Mouse (Mus musculus) limb, embryonic 14.5 days (tissue): Measurements from ENCODE around the gene Chst15. TPM values are rescaled to one million over a fixed set of nuclear protein-coding genes. Genes with fewer than 3 reads are reported as not detected.
A peak's percentile ranks its signal among the peaks of the same experiment; 100 is the strongest.

Experiments used
- ATAC-seq: fragments of 200-750 bp; cut with Nextera tagmentation; 2 replicates; pipeline ENCODE4 v1.8.0; 2017; ENCODE audit warnings: low read depth, moderate number of reproducible peaks, moderate TSS enrichment; ENCODE audit not compliant: low FRiP score
- DNase-seq: peaks from one replicate; pipeline ENCODE4 v3.0.0-alpha.2; 2015; ENCODE audit warnings: low spot score
- H3K27ac ChIP-seq: fragments of 300-500 bp; sonication (generic); replicated peaks from 2 replicates; pipeline ENCODE4 v1.5.1; 2014; ENCODE audit warnings: low read depth, mild to moderate bottlenecking, low read length, moderate library complexity, mixed read lengths
- H3K27me3 ChIP-seq: fragments of 300-500 bp; sonication (generic); 2 replicates; pipeline ENCODE4 v1.6.1; 2014; ENCODE audit warnings: low read length, mixed read lengths; ENCODE audit not compliant: control insufficient read depth, insufficient read depth
- H3K36me3 ChIP-seq: fragments of 300-500 bp; sonication (generic); 2 replicates; pipeline ENCODE4 v1.6.1; 2014; ENCODE audit warnings: mild to moderate bottlenecking, low read length, moderate library complexity, mixed read lengths; ENCODE audit not compliant: control insufficient read depth, insufficient read depth
- H3K4me1 ChIP-seq: fragments of 300-500 bp; sonication (generic); 2 replicates; pipeline ENCODE4 v1.6.1; 2014; ENCODE audit warnings: antibody characterized with exemption, low read length, mixed read lengths; ENCODE audit not compliant: control insufficient read depth, insufficient read depth
- H3K4me2 ChIP-seq: fragments of 300-500 bp; sonication (generic); replicated peaks from 2 replicates; pipeline ENCODE4 v1.6.1; 2014; ENCODE audit warnings: low read depth, mild to moderate bottlenecking, low read length, moderate library complexity; ENCODE audit not compliant: severe bottlenecking
- H3K4me3 ChIP-seq: fragments of 300-500 bp; sonication (generic); replicated peaks from 2 replicates; pipeline ENCODE4 v1.5.1; 2014; ENCODE audit warnings: low read length
- H3K9ac ChIP-seq: fragments of 300-500 bp; sonication (generic); 2 replicates; pipeline ENCODE4 v1.6.1; 2014; ENCODE audit warnings: mild to moderate bottlenecking, low read depth, low read length, moderate library complexity; ENCODE audit not compliant: severe bottlenecking
- H3K9me3 ChIP-seq: fragments of 300-500 bp; sonication (generic); 2 replicates; pipeline ENCODE4 v1.6.1; 2016; ENCODE audit warnings: low read length; ENCODE audit not compliant: control insufficient read depth
- POLR2A ChIP-seq: fragments of 200-500 bp; IDR thresholded peaks from 2 replicates; pipeline ENCODE4 v1.8.0; 2012; ENCODE audit warnings: inconsistent platforms, mild to moderate bottlenecking, moderate library complexity, borderline replicate concordance; ENCODE audit not compliant: insufficient read depth, insufficient read length; ENCODE audit errors: extremely low read depth
- WGBS: fragments of 180-500 bp; shearing (Covaris S2); extraction: QIAGEN DNeasy Blood & Tissue Kit; methylation state at CpG from one replicate; pipeline ENCODE4 v1.1.7; 2014; 5-methylcytosine and 5-hydroxymethylcytosine counted together
- polyA plus RNA-seq, 2 experiments: library from polyadenylated mRNA; depleted of rRNA in 1 of 2; stranded (reverse) in 1 of 2; unstranded in 1 of 2; fragments of >200 nt; fragmentation: Nextera tagmentation in 1 of 2; extraction: Ambion mirVana in 1 of 2; gene quantifications; 2 replicates each; pipeline versions ENCODE4 v1.2.1 to v1.2.3; 2012 to 2014

Chst15 gene
- polyA plus RNA-seq, 2 experiments, result 16.1 to 16.4 TPM

- no peak for TF ChIP-seq POLR2A
- no peaks in the 10 kb centered on the region for H3K27me3 ChIP-seq
- 67% methylated on average over 6 of the region's 6 CpGs for WGBS
- H3K27ac ChIP-seq, result no peak overlapping the region
- H3K9me3 ChIP-seq, result no peaks in the 10 kb centered on the region
- H3K4me3 ChIP-seq, result no peak overlapping the region
- H3K9ac ChIP-seq, result no peak overlapping the region
- peaks cover 32% of the 10 kb centered on the region for H3K36me3 ChIP-seq
- no peak for DNase-seq
- no peak for ATAC-seq
- H3K4me2 ChIP-seq, result no peak overlapping the region
- H3K4me1 ChIP-seq, result no peaks in the 10 kb centered on the region
Measured at GRCm38 (mm10) chr7:132263186-132263585, 53.8 kb downstream of the Chst15 start.

GRCm38 (mm10) chr7:132262696-132263095 lies 54.3 kb downstream of the Chst15 start:
- Histone ChIP-seq H3K27me3 (no peaks in the 10 kb centered on the region), H3K27ac (no peak overlapping the region), H3K36me3 (peaks cover 30% of the 10 kb centered on the region), H3K4me3 (no peak overlapping the region), H3K9ac (no peak overlapping the region), H3K9me3 (no peaks in the 10 kb centered on the region), H3K4me2 (no peak overlapping the region), H3K4me1 (no peaks in the 10 kb centered on the region)
- no peak for TF ChIP-seq POLR2A
- 75% methylated on average over 6 of the region's 6 CpGs for WGBS
- ATAC-seq (peak; percentile 64; the same call in 1 of the 2 replicates), DNase-seq (no peak)

GRCm38 (mm10) chr7:132261885-132262284 lies 55.1 kb downstream of the Chst15 start:
- H3K27ac ChIP-seq, result no peak overlapping the region
- H3K4me2 ChIP-seq, result no peak overlapping the region
- peaks cover 29% of the 10 kb centered on the region for H3K36me3 ChIP-seq
- no peaks in the 10 kb centered on the region for H3K4me1 ChIP-seq
- no peaks in the 10 kb centered on the region for H3K9me3 ChIP-seq
- H3K27me3 ChIP-seq, result no peaks in the 10 kb centered on the region
- no peak for ATAC-seq
- H3K9ac ChIP-seq, result no peak overlapping the region
- no peak for DNase-seq
- no peak for TF ChIP-seq POLR2A
- H3K4me3 ChIP-seq, result no peak overlapping the region
- 83% methylated on average over 3 of the region's 3 CpGs for WGBS

- no peaks in the 10 kb centered on the region for H3K4me1 ChIP-seq
- no peak for TF ChIP-seq POLR2A
- H3K27me3 ChIP-seq, result no peaks in the 10 kb centered on the region
- no peak overlapping the region for H3K27ac ChIP-seq
- H3K4me3 ChIP-seq, result no peak overlapping the region
- H3K9ac ChIP-seq, result no peak overlapping the region
- no peaks in the 10 kb centered on the region for H3K9me3 ChIP-seq
- no peak overlapping the region for H3K4me2 ChIP-seq
- 82% methylated on average over 5 of the region's 5 CpGs for WGBS
- DNase-seq (no peak), ATAC-seq (peak; percentile 66)
- peaks cover 21% of the 10 kb centered on the region for H3K36me3 ChIP-seq
Measured at GRCm38 (mm10) chr7:132260632-132261031, 56.4 kb downstream of the Chst15 start.

GRCm38 (mm10) chr7:132258817-132259216 lies 58.2 kb downstream of the Chst15 start:
- no peaks in the 10 kb centered on the region for H3K4me1 ChIP-seq
- TF ChIP-seq POLR2A, result no peak
- no peak for DNase-seq

GRCm38 (mm10) chr7:132258216-132258615 lies 58.8 kb downstream of the Chst15 start:
- no peak for TF ChIP-seq POLR2A
- Histone ChIP-seq H3K9me3 (no peaks in the 10 kb centered on the region), H3K27ac (no peak overlapping the region), H3K4me1 (no peaks in the 10 kb centered on the region), H3K9ac (no peak overlapping the region), H3K27me3 (no peaks in the 10 kb centered on the region), H3K36me3 (peaks cover 19% of the 10 kb centered on the region), H3K4me2 (no peak overlapping the region), H3K4me3 (no peak overlapping the region)
- no peak for DNase-seq
- ATAC-seq, result no peak
- 71% methylated on average over 5 of the region's 5 CpGs for WGBS

More at GRCm38 (mm10) chr7:132258817-132259216, 58.2 kb downstream of the Chst15 start:
- Histone ChIP-seq H3K9ac (no peak overlapping the region), H3K27me3 (no peaks in the 10 kb centered on the region), H3K36me3 (peaks cover 19% of the 10 kb centered on the region), H3K27ac (no peak overlapping the region), H3K4me2 (no peak overlapping the region), H3K9me3 (no peaks in the 10 kb centered on the region), H3K4me3 (no peak overlapping the region)
- 51% methylated on average over 7 of the region's 7 CpGs for WGBS
- ATAC-seq, result no peak
